Mouse (Mus musculus) midbrain, embryonic 10.5 days (tissue): ENCODE measurements around the gene Nup133. TPM values are rescaled to one million over a fixed set of nuclear protein-coding genes. Genes with fewer than 3 reads are reported as not detected.

Source experiments
- DNase-seq: peaks from one replicate; pipeline ENCODE4 v3.0.0-alpha.2; 2017; ENCODE audit warnings: low spot score
- H3K27ac ChIP-seq: fragments of 300-500 bp; sonication (generic); replicated peaks from 2 replicates; pipeline ENCODE4 v1.5.1; 2016; ENCODE audit warnings: mild to moderate bottlenecking
- H3K27me3 ChIP-seq: fragments of 300-500 bp; sonication (generic); 2 replicates; pipeline ENCODE4 v1.6.1; 2016; ENCODE audit warnings: low read depth, mild to moderate bottlenecking; ENCODE audit not compliant: poor library complexity, severe bottlenecking
- H3K36me3 ChIP-seq: fragments of 300-500 bp; sonication (generic); 2 replicates; pipeline ENCODE4 v1.6.1; 2016; ENCODE audit warnings: mild to moderate bottlenecking, moderate library complexity
- H3K4me1 ChIP-seq: fragments of 300-500 bp; sonication (generic); 2 replicates; pipeline ENCODE4 v1.6.1; 2016
- H3K4me3 ChIP-seq: fragments of 300-500 bp; sonication (generic); 2 replicates; pipeline ENCODE4 v1.5.1; 2016; ENCODE audit warnings: mild to moderate bottlenecking, moderate library complexity
- H3K9me3 ChIP-seq: fragments of 300-500 bp; sonication (generic); replicated peaks from 2 replicates; pipeline ENCODE4 v1.6.1; 2016; ENCODE audit warnings: mild to moderate bottlenecking
- WGBS: fragments of 180-500 bp; shearing (Covaris S2); methylation state at CpG from one replicate; pipeline ENCODE4 v1.1.7; 2016; 5-methylcytosine and 5-hydroxymethylcytosine counted together
- polyA plus RNA-seq: library from polyadenylated mRNA; unstranded; fragments of >200 nt; fragmentation: Nextera tagmentation; extraction: Ambion mirVana; gene quantifications from 2 replicates; pipeline ENCODE4 v1.2.1, GENCODE M21; 2016

Gene Nup133
- polyA plus RNA-seq, 1 experiment from 2014 or later, result 54.5 TPM

GRCm38 (mm10) chr8:123929026-123929425 is 20.0 kb downstream of the Nup133 start:
- no peaks in the 10 kb centered on the region for H3K9me3 ChIP-seq
- no peaks in the 10 kb centered on the region for H3K4me1 ChIP-seq
- 95% methylated on average over 7 of the region's 7 CpGs for WGBS
- peaks cover 91% of the 10 kb centered on the region for H3K36me3 ChIP-seq
- DNase-seq, result no peak
- no peaks in the 10 kb centered on the region for H3K27me3 ChIP-seq
- H3K27ac ChIP-seq, result no peak overlapping the region
- H3K4me3 ChIP-seq, result no peak overlapping the region

GRCm38 (mm10) chr8:123925671-123926070 is 23.4 kb downstream of the Nup133 start:
- H3K36me3 ChIP-seq, result peaks cover 95% of the 10 kb centered on the region
- DNase-seq, result no peak
- no peak overlapping the region for H3K27ac ChIP-seq
- no peak overlapping the region for H3K4me3 ChIP-seq
- H3K27me3 ChIP-seq, result no peaks in the 10 kb centered on the region
- no peaks in the 10 kb centered on the region for H3K9me3 ChIP-seq
- no peaks in the 10 kb centered on the region for H3K4me1 ChIP-seq
- WGBS, result 90% methylated on average over 3 of the region's 3 CpGs

- 18% methylated on average over 2 of the region's 2 CpGs for WGBS
- Histone ChIP-seq H3K4me3 (no peak overlapping the region), H3K27me3 (no peaks in the 10 kb centered on the region), H3K9me3 (no peaks in the 10 kb centered on the region), H3K36me3 (peaks cover 95% of the 10 kb centered on the region), H3K4me1 (no peaks in the 10 kb centered on the region), H3K27ac (no peak overlapping the region)
- DNase-seq, result peak; percentile 74
These were observed 24.3 kb downstream of the Nup133 start for GRCm38 (mm10) chr8:123924719-123925118.

GRCm38 (mm10) chr8:123914635-123915034 is 34.4 kb downstream of the Nup133 start:
- no peaks in the 10 kb centered on the region for H3K9me3 ChIP-seq
- H3K27me3 ChIP-seq, result no peaks in the 10 kb centered on the region
- 94% methylated on average over 3 of the region's 3 CpGs for WGBS
- no peak overlapping the region for H3K4me3 ChIP-seq
- no peak for DNase-seq
- no peak overlapping the region for H3K27ac ChIP-seq
- no peaks in the 10 kb centered on the region for H3K4me1 ChIP-seq
- peaks cover 99% of the 10 kb centered on the region for H3K36me3 ChIP-seq

- DNase-seq, result no peak
- 95% methylated on average over 4 of the region's 4 CpGs for WGBS
These were observed 36.8 kb downstream of the Nup133 start for GRCm38 (mm10) chr8:123912265-123912664.

GRCm38 (mm10) chr8:123907604-123908003 is 41.5 kb downstream of the Nup133 start:
- H3K36me3 ChIP-seq, result peaks cover 100% of the 10 kb centered on the region
- H3K9me3 ChIP-seq, result no peaks in the 10 kb centered on the region
- H3K4me1 ChIP-seq, result no peaks in the 10 kb centered on the region
- DNase-seq, result no peak
- no peak overlapping the region for H3K4me3 ChIP-seq
- WGBS, result 94% methylated on average over 6 of the region's 6 CpGs
- H3K27me3 ChIP-seq, result no peaks in the 10 kb centered on the region
- H3K27ac ChIP-seq, result no peak overlapping the region

More at GRCm38 (mm10) chr8:123912265-123912664, 36.8 kb downstream of the Nup133 start:
- H3K4me3 ChIP-seq, result no peak overlapping the region
- no peaks in the 10 kb centered on the region for H3K9me3 ChIP-seq
- H3K27me3 ChIP-seq, result no peaks in the 10 kb centered on the region
- no peaks in the 10 kb centered on the region for H3K4me1 ChIP-seq
- H3K27ac ChIP-seq, result no peak overlapping the region
- H3K36me3 ChIP-seq, result peaks cover 99% of the 10 kb centered on the region

- no peak overlapping the region for H3K27ac ChIP-seq
- no peak for DNase-seq
- no peaks in the 10 kb centered on the region for H3K9me3 ChIP-seq
- no peaks in the 10 kb centered on the region for H3K4me1 ChIP-seq
- no peaks in the 10 kb centered on the region for H3K27me3 ChIP-seq
- peaks cover 92% of the 10 kb centered on the region for H3K36me3 ChIP-seq
- 87% methylated on average over 7 of the region's 7 CpGs for WGBS
- H3K4me3 ChIP-seq, result no peak overlapping the region
These were observed 46.4 kb downstream of the Nup133 start for GRCm38 (mm10) chr8:123902653-123903052.

GRCm38 (mm10) chr8:123899366-123899765 is 49.7 kb downstream of the Nup133 start:
- H3K36me3 ChIP-seq, result peaks cover 59% of the 10 kb centered on the region
- DNase-seq, result no peak
- no peaks in the 10 kb centered on the region for H3K9me3 ChIP-seq
- H3K4me3 ChIP-seq, result no peak overlapping the region
- H3K27ac ChIP-seq, result no peak overlapping the region
- H3K4me1 ChIP-seq, result no peaks in the 10 kb centered on the region
- WGBS, result 92% methylated on average over 7 of the region's 7 CpGs
- H3K27me3 ChIP-seq, result peaks cover 26% of the 10 kb centered on the region

GRCm38 (mm10) chr8:123898576-123898975 is 50.5 kb downstream of the Nup133 start:
- H3K4me3 ChIP-seq, result no peak overlapping the region
- DNase-seq, result no peak
- H3K4me1 ChIP-seq, result no peaks in the 10 kb centered on the region
- H3K36me3 ChIP-seq, result peaks cover 51% of the 10 kb centered on the region
- 93% methylated on average over 5 of the region's 5 CpGs for WGBS
- H3K27me3 ChIP-seq, result peaks cover 34% of the 10 kb centered on the region
- no peak overlapping the region for H3K27ac ChIP-seq
- H3K9me3 ChIP-seq, result no peaks in the 10 kb centered on the region

GRCm38 (mm10) chr8:123896774-123897173 is 52.3 kb downstream of the Nup133 start:
- no peak overlapping the region for H3K4me3 ChIP-seq
- no peak for DNase-seq
- no peak overlapping the region for H3K27ac ChIP-seq
- H3K4me1 ChIP-seq, result peaks cover 12% of the 10 kb centered on the region
- no peaks in the 10 kb centered on the region for H3K9me3 ChIP-seq
- 60% methylated on average over 10 of the region's 10 CpGs for WGBS
- peaks cover 33% of the 10 kb centered on the region for H3K36me3 ChIP-seq
- peaks cover 52% of the 10 kb centered on the region for H3K27me3 ChIP-seq

- Histone ChIP-seq H3K9me3 (no peaks in the 10 kb centered on the region), H3K4me1 (peaks cover 16% of the 10 kb centered on the region), H3K27me3 (peaks cover 56% of the 10 kb centered on the region), H3K27ac (no peak overlapping the region), H3K4me3 (no peak overlapping the region), H3K36me3 (peaks cover 29% of the 10 kb centered on the region)
- no peak for DNase-seq
- 67% methylated on average over 14 of the region's 14 CpGs for WGBS
These were observed 52.7 kb downstream of the Nup133 start for GRCm38 (mm10) chr8:123896366-123896761.

GRCm38 (mm10) chr8:123895680-123896365 is 53.2 kb downstream of the Nup133 start:
- 76% methylated on average over 9 of the region's 9 CpGs for WGBS
- DNase-seq, result no peak
- H3K27ac ChIP-seq, result no peak overlapping the region
- no peaks in the 10 kb centered on the region for H3K9me3 ChIP-seq
- peaks cover 24% of the 10 kb centered on the region for H3K36me3 ChIP-seq
- peaks cover 61% of the 10 kb centered on the region for H3K27me3 ChIP-seq
- no peak overlapping the region for H3K4me3 ChIP-seq
- peaks cover 19% of the 10 kb centered on the region for H3K4me1 ChIP-seq

- no peak overlapping the region for H3K4me3 ChIP-seq
- H3K4me1 ChIP-seq, result peaks cover 19% of the 10 kb centered on the region
- H3K9me3 ChIP-seq, result no peaks in the 10 kb centered on the region
- H3K27ac ChIP-seq, result no peak overlapping the region
- H3K27me3 ChIP-seq, result peaks cover 67% of the 10 kb centered on the region
- H3K36me3 ChIP-seq, result peaks cover 18% of the 10 kb centered on the region
- DNase-seq, result no peak
- 85% methylated on average over 4 of the region's 4 CpGs for WGBS
These were observed 53.8 kb downstream of the Nup133 start for GRCm38 (mm10) chr8:123895230-123895629.
